Mouse (Mus musculus) limb, embryonic 12.5 days (tissue): Measurements from ENCODE around the gene Dchs1. TPM values are rescaled to one million over a fixed set of nuclear protein-coding genes. Genes with fewer than 3 reads are reported as not detected.

Source experiments
- ATAC-seq: fragments of 200-750 bp; cut with Nextera tagmentation; 2 replicates; pipeline ENCODE4 v1.8.0; 2017; ENCODE audit warnings: low read depth, moderate TSS enrichment; ENCODE audit not compliant: insufficient number of reproducible peaks, insufficient read depth, low FRiP score, low TSS enrichment
- H3K27ac ChIP-seq: fragments of 300-500 bp; sonication (generic); 2 replicates; pipeline ENCODE4 v1.5.1; 2016; ENCODE audit warnings: mild to moderate bottlenecking, moderate library complexity
- H3K27me3 ChIP-seq: fragments of 300-500 bp; sonication (generic); 2 replicates; pipeline ENCODE4 v1.6.1; 2016; ENCODE audit warnings: mild to moderate bottlenecking, moderate library complexity
- H3K36me3 ChIP-seq: fragments of 300-500 bp; sonication (generic); 2 replicates; pipeline ENCODE4 v1.6.1; 2016; ENCODE audit warnings: mild to moderate bottlenecking, moderate library complexity
- H3K4me1 ChIP-seq: fragments of 300-500 bp; sonication (generic); replicated peaks from 2 replicates; pipeline ENCODE4 v1.6.1; 2016
- H3K4me2 ChIP-seq: fragments of 300-500 bp; sonication (generic); 2 replicates; pipeline ENCODE4 v1.6.1; 2016; ENCODE audit warnings: mild to moderate bottlenecking, moderate library complexity
- H3K4me3 ChIP-seq: fragments of 300-500 bp; sonication (generic); replicated peaks from 2 replicates; pipeline ENCODE4 v1.5.1; 2016; ENCODE audit warnings: mild to moderate bottlenecking
- H3K9ac ChIP-seq: fragments of 300-500 bp; sonication (generic); replicated peaks from 2 replicates; pipeline ENCODE4 v1.6.1; 2016; ENCODE audit warnings: mild to moderate bottlenecking, moderate library complexity
- H3K9me3 ChIP-seq: fragments of 300-500 bp; sonication (generic); 2 replicates; pipeline ENCODE4 v1.6.1; 2016; ENCODE audit warnings: mild to moderate bottlenecking, moderate library complexity
- WGBS: fragments of 180-500 bp; shearing (Covaris S2); methylation state at CpG from one replicate; pipeline ENCODE4 v1.1.7; 2016; 5-methylcytosine and 5-hydroxymethylcytosine counted together
- polyA plus RNA-seq: library from polyadenylated mRNA; unstranded; fragments of >200 nt; fragmentation: Nextera tagmentation; extraction: Ambion mirVana; gene quantifications from 2 replicates; pipeline ENCODE4 v1.2.1, GENCODE M21; 2016

Gene Dchs1
- polyA plus RNA-seq, 1 experiment from 2014 or later, result 24.8 TPM

DNA sequence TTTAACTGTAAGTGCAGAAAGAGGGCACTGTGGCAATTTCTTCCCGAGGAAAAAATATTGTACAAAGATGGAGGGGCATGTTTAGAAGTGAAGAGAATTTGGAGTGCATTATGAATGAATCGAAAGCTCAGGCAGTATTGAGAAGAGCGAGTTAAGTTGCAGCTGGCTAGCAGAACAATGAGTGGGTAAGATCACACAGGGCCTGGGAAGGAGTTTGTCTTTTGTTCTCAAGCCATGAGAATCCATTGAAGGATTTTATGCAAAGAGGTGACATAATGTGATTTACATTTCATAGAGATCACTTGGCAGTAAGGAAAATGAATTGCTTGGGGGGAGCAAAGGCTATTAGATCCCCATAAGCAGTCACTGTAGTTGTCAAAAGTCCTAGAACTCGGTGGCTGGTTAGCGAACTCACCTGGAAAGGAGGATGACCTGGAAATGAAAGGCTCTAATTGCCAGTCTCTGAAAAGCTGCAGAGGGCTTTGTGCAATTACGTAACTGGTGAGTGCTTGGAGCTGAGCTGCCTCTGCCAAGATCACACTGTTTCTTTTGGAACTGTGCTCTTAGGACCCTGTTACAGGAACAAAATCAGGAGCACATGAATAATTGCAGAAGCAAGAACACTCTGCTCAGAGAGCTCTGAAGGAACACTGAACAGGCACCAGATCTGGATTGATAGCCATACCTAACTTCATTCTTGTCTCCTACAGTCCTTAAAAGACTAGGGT is 58.6 kb downstream of the Dchs1 start:
- H3K9me3 ChIP-seq, result no peaks in the 10 kb centered on the region
- no peak overlapping the region for H3K9ac ChIP-seq
- H3K4me3 ChIP-seq, result no peak overlapping the region
- peaks cover 54% of the 10 kb centered on the region for H3K36me3 ChIP-seq
- no peaks in the 10 kb centered on the region for H3K4me1 ChIP-seq
- H3K4me2 ChIP-seq, result no peak overlapping the region
- no peak overlapping the region for H3K27ac ChIP-seq
- no peaks in the 10 kb centered on the region for H3K27me3 ChIP-seq
- 83% methylated on average over 6 of the region's 6 CpGs for WGBS
- no peak for ATAC-seq

DNA sequence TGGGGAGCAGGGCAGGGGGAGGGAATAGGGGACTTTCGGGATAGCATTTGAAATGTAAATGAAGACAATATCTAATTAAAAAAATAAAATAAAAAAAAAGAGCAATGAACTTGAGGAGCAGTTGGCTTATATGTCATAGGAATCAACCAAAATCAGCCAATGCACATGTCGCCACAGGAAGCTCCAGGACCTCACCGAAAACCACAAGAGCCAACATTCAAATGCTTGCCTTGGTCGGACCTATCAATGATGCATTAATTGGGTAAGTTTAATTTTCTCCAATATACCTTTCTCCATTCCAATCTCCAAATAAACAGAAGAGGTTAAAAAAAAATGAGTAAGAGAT is 60.5 kb downstream of the Dchs1 start:
- Histone ChIP-seq H3K9me3 (no peaks in the 10 kb centered on the region), H3K27ac (no peak overlapping the region), H3K4me1 (no peaks in the 10 kb centered on the region), H3K4me2 (no peak overlapping the region), H3K27me3 (no peaks in the 10 kb centered on the region), H3K4me3 (no peak overlapping the region), H3K9ac (no peak overlapping the region), H3K36me3 (peaks cover 35% of the 10 kb centered on the region)
- ATAC-seq, result no peak
- WGBS, result 94% methylated on average over 4 of the region's 4 CpGs

DNA sequence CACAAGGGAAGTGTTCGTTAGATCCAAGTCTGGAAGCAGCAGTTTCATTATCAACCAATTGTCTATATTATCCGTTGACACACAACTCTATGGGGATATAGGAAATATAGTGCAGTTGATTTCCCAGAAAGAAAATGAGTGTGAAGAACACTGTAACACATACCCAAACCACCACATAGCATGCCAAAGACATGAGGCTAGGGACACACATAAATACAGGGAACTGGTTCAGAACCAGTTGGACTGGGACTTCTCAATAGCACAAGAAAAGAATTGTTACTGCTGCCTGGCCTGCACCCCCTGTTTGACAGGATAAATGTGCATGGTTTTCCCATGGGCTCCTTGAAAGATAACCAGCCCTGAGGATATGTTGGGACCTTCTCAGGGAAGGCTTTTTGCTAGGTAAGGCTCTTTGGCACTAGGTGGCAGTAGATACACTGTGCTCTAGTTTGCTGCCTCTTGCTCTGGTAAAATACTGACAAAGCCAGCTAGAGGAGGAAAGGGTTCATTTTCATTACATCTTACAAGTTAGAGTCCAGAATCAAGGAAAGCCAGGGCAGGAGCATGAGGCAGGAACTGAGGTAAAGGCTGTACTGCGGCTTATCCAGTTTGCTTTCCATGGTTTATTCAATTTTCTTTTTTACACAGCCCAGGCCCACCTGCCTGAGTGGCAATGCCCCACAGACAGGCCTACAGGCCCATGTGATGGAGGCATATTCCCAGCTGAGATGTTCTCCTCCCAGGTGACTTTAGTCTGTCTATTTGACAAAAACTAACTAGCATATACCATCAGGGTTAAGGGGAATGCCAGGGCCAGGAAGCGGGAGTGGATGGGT is 61.1 kb downstream of the Dchs1 start:
- 82% methylated on average over 4 of the region's 4 CpGs for WGBS

DNA sequence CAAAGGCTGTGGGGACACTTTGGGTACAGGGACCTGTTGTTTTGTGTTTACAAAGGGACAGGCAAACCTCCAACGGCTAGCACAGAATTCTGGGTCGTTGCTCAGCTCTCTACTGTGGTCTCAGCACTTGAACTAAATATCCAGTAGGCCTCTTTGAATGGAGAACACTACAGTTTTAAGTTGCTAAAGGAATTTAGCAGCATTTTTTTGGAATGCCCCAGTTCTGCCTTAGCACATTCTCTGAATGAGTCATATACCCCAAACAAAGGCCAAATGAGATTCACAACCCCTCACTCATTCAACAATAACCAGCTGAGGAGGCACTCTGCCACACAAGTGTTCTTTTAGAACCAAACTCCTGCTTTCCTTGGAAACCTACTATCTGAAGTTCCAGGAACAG is 65.5 kb downstream of the Dchs1 start:
- Histone ChIP-seq H3K9ac (no peak overlapping the region), H3K4me1 (no peaks in the 10 kb centered on the region), H3K4me3 (no peak overlapping the region), H3K4me2 (no peak overlapping the region), H3K27ac (no peak overlapping the region), H3K27me3 (no peaks in the 10 kb centered on the region), H3K9me3 (no peaks in the 10 kb centered on the region), H3K36me3 (no peaks in the 10 kb centered on the region)
- 64% methylated on average over 2 of the region's 2 CpGs for WGBS
- no peak for ATAC-seq

More for the DNA sequence above, 61.1 kb downstream of the Dchs1 start:
- H3K27me3 ChIP-seq, result no peaks in the 10 kb centered on the region
- no peaks in the 10 kb centered on the region for H3K4me1 ChIP-seq
- no peaks in the 10 kb centered on the region for H3K9me3 ChIP-seq
- peaks cover 29% of the 10 kb centered on the region for H3K36me3 ChIP-seq
- H3K9ac ChIP-seq, result no peak overlapping the region
- ATAC-seq, result peak; percentile 75; the same call in 1 of the 2 replicates
- H3K27ac ChIP-seq, result no peak overlapping the region
- no peak overlapping the region for H3K4me2 ChIP-seq
- no peak overlapping the region for H3K4me3 ChIP-seq

DNA sequence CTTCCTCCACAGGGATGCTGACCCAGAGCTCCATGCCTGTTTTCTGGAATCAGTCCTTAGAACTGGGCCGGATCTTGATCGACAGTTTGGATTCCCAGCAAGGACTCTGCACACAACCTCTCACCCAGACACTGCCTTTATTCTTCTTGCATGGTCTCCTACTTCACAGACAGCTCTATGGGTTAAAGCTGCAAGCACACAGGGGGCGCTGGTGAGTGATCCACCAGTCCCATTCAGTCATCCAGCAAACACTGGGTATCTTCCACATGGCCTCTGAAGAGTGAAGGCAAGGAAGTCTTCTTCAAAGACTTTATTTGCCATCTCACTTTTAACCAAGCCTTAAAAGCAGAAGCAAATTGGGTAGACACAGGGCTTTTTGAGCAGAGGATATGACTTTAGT is 72.1 kb downstream of the Dchs1 start:
- H3K9ac ChIP-seq, result no peak overlapping the region
- H3K9me3 ChIP-seq, result no peaks in the 10 kb centered on the region
- no peaks in the 10 kb centered on the region for H3K27me3 ChIP-seq
- WGBS, result 59% methylated on average over 3 of the region's 3 CpGs
- ATAC-seq, result no peak
- no peak overlapping the region for H3K27ac ChIP-seq
- no peak overlapping the region for H3K4me3 ChIP-seq
- no peaks in the 10 kb centered on the region for H3K4me1 ChIP-seq
- H3K4me2 ChIP-seq, result no peak overlapping the region
- no peaks in the 10 kb centered on the region for H3K36me3 ChIP-seq

DNA sequence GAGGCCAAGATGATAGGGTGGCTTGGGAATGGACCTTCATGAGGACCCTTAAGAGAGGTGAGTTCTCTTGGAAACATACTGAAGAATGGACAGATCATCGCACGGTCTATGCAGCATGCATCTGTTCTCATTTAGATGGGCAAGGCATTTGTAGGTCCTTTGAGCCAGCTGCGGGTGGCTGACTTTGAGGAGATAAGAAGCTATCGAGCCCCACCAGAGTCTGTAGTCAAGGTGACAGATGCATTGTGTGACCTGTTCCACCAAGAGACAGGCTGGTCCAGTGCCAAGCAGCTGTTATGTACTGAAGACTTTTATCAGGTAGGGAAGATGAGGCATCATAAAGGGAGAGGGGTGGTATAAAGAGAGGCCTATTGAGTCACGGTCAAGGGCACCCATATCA is 78.7 kb downstream of the Dchs1 start:
- Histone ChIP-seq H3K4me3 (no peak overlapping the region), H3K36me3 (no peaks in the 10 kb centered on the region), H3K9me3 (no peaks in the 10 kb centered on the region), H3K27ac (no peak overlapping the region), H3K9ac (no peak overlapping the region), H3K4me1 (no peaks in the 10 kb centered on the region), H3K4me2 (no peak overlapping the region), H3K27me3 (no peaks in the 10 kb centered on the region)
- no peak for ATAC-seq
- WGBS, result 92% methylated on average over 5 of the region's 5 CpGs

DNA sequence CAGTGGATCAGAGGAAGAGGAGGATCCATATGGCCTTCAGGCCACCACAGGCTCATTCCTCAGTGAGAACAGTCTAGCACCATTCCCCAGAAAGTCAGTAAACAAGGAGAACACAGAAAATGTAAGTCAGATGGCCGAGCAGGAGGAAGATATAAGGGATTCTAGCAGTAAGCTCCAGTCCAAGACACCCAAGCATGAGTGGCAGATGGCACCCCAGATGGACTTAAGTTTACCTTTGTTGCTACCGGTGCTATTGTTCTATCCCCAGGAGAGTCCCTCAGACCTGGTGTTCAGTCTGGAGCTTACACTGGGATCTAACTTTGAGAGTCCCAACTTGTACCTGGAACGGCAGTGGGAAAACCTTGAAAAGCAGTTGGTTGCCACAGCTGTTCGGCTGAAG is 83.6 kb downstream of the Dchs1 start:
- 87% methylated on average over 4 of the region's 4 CpGs for WGBS

DNA sequence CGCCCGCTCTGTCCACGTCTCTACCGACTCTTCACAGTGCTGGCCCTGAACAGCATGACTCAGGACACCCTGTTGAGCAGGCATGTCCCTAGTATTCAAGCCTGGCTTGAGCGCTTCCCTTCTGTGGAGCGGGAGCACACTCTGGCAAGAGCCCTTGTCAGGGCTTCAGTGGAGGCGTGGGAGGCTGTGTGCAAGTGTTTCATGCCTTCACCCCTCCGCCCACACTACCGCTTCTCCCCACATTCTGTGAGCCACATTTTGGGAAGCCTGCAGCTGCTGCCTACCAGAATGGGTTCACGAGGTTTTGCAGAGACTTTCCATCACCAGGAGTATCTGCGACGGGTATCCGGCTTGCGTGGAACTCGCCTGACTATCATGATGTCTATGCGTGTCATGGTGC is 84.3 kb downstream of the Dchs1 start:
- Histone ChIP-seq H3K9ac (no peak overlapping the region), H3K36me3 (no peaks in the 10 kb centered on the region), H3K9me3 (0 out of 2 replicates have a peak, but pooled peaks cover 3% of the 10 kb centered on the region), H3K4me2 (no peak overlapping the region), H3K27ac (no peak overlapping the region), H3K4me1 (no peaks in the 10 kb centered on the region), H3K4me3 (no peak overlapping the region), H3K27me3 (no peaks in the 10 kb centered on the region)
- ATAC-seq, result no peak
- 88% methylated on average over 16 of the region's 16 CpGs for WGBS

More for the DNA sequence above, 83.6 kb downstream of the Dchs1 start:
- Histone ChIP-seq H3K9me3 (0 out of 2 replicates have a peak, but pooled peaks cover 3% of the 10 kb centered on the region), H3K27me3 (no peaks in the 10 kb centered on the region), H3K36me3 (no peaks in the 10 kb centered on the region), H3K9ac (no peak overlapping the region), H3K4me3 (no peak overlapping the region), H3K27ac (no peak overlapping the region), H3K4me2 (no peak overlapping the region), H3K4me1 (no peaks in the 10 kb centered on the region)
- ATAC-seq, result no peak

Other genes starting within 250 kb of the Dchs1 start
- gene Smpd1, start 233.3 kb downstream of the Dchs1 start, polyA plus RNA-seq, result 29.9 and 31.4 TPM in 2 replicates
- 62.7 and 66.4 TPM in 2 replicates for gene Apbb1, start 206.0 kb downstream of the Dchs1 start, polyA plus RNA-seq
- gene Hpx, start 187.5 kb downstream of the Dchs1 start, polyA plus RNA-seq, result 0.23 and 0.37 TPM in 2 replicates
- gene Trim3, start 154.1 kb downstream of the Dchs1 start, polyA plus RNA-seq, result 34.4 and 37.4 TPM in 2 replicates
- 167 and 168 TPM in 2 replicates for gene Timm10b, start 147.6 kb downstream of the Dchs1 start, polyA plus RNA-seq
- 72.8 and 77.2 TPM in 2 replicates for gene Arfip2, start 147.2 kb downstream of the Dchs1 start, polyA plus RNA-seq
- gene Gm45799, start 147.1 kb downstream of the Dchs1 start, polyA plus RNA-seq, result 9.9 and 13.9 TPM in 2 replicates
- gene Dnhd1, start 136.8 kb downstream of the Dchs1 start, polyA plus RNA-seq, result 1.2 and 1.5 TPM in 2 replicates
- gene Ilk, start 51.1 kb downstream of the Dchs1 start, polyA plus RNA-seq, result 216 and 232 TPM in 2 replicates
- 43.1 and 50.8 TPM in 2 replicates for gene Rrp8, start 50.3 kb downstream of the Dchs1 start, polyA plus RNA-seq
- 170 and 173 TPM in 2 replicates for gene Taf10, start 43.3 kb downstream of the Dchs1 start, polyA plus RNA-seq
- 33.3 and 38.3 TPM in 2 replicates for gene Tpp1, start 35.4 kb downstream of the Dchs1 start, polyA plus RNA-seq
- gene Mrpl17, start 23.4 kb upstream of the Dchs1 start, polyA plus RNA-seq, result 319 and 330 TPM in 2 replicates
- 0.10 and 0.28 TPM in 2 replicates for gene Gm4070, start 166.3 kb upstream of the Dchs1 start, polyA plus RNA-seq